Mouse (Mus musculus): ENCODE results near the gene B4galt5. TPM values are rescaled to one million over a fixed set of nuclear protein-coding genes. Genes with fewer than 3 reads are reported as not detected.

Gene B4galt5
- polyA plus RNA-seq, 1 experiment = 70.0 TPM

- no peak overlapping the region for H3ac ChIP-seq (ENCODE audit: control insufficient read depth, insufficient read length)
Measured at GRCm38 (mm10) chr2:167263040-167263810, 85.8 kb downstream of the B4galt5 start.

GRCm38 (mm10) chr2:167262433-167262832 lies 86.5 kb downstream of the B4galt5 start:
- Histone ChIP-seq H3ac (ENCODE audit: control insufficient read depth, insufficient read length) (no peak overlapping the region), H3K36me3 (ENCODE audit: control insufficient read depth, insufficient read depth) (no peaks in the 10 kb centered on the region), H3K4me2 (ENCODE audit: low read depth) (no peak overlapping the region), H3K27me3 (ENCODE audit: control insufficient read depth, insufficient read depth, insufficient read length) (no peaks in the 10 kb centered on the region), H3K4me3 (no peak overlapping the region), H3K79me2 (ENCODE audit: control insufficient read depth, insufficient read depth) (no peaks in the 10 kb centered on the region)
- TF ChIP-seq MYOG (IDR thresholded peaks at IDR 0.05; ENCODE audit: control insufficient read depth in 1 of 3, insufficient read depth in 1 of 3, insufficient read length in 2 of 3, low read depth in 2 of 3) = no peak
- TF ChIP-seq POLR2AphosphoS2 (IDR thresholded peaks at IDR 0.05; ENCODE audit: insufficient read length, low read depth) = no peak
- no peak for TF ChIP-seq USF1 (IDR thresholded peaks at IDR 0.05; ENCODE audit: low read depth)

More at GRCm38 (mm10) chr2:167263040-167263810, 85.8 kb downstream of the B4galt5 start:
- H3K36me3 ChIP-seq (ENCODE audit: control insufficient read depth, insufficient read depth) = no peaks in the 10 kb centered on the region
- TF ChIP-seq MYOD1 (IDR thresholded peaks at IDR 0.05; ENCODE audit: control insufficient read depth in 1 of 3, insufficient read length in 2 of 3, low read depth in 2 of 3) (peak in 1 of 3 experiments; percentile 14), CEBPB (IDR thresholded peaks at IDR 0.05; ENCODE audit: insufficient read depth, poor library complexity, severe bottlenecking) (no peak)
- H3K79me2 ChIP-seq (ENCODE audit: control insufficient read depth, insufficient read depth) = no peaks in the 10 kb centered on the region
- no peaks in the 10 kb centered on the region for H3K27me3 ChIP-seq (ENCODE audit: control insufficient read depth, insufficient read depth, insufficient read length)
- H3K4me2 ChIP-seq (ENCODE audit: low read depth) = peak overlapping the region; percentile 31
- H3K4me3 ChIP-seq = no peak overlapping the region

DNA sequence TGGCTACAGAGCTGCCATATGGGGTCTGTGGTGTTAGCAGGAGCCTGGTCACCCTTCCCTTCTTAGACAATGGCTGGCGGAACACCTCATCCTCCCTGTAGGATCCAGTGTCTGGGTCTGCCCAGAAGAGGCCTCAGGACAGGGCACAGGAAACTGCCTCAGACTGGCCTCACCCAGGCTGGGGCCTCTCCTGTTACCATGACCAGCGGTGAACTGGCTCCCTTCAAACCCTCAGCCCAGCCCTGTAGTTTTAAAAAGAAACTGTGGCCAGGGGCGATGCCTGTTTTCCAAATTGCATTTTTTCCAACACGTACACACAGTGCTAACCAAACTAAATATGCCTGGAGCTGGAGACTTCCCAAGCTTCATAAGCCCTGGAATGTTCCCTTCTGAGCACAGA lies 87.9 kb downstream of the B4galt5 start:
- Histone ChIP-seq H3K79me2 (ENCODE audit: control insufficient read depth, insufficient read depth) (no peaks in the 10 kb centered on the region), H3ac (ENCODE audit: control insufficient read depth, insufficient read length) (no peak overlapping the region), H3K36me3 (ENCODE audit: control insufficient read depth, insufficient read depth) (no peaks in the 10 kb centered on the region), H3K4me2 (ENCODE audit: low read depth) (no peak overlapping the region), H3K27me3 (ENCODE audit: control insufficient read depth, insufficient read depth, insufficient read length) (no peaks in the 10 kb centered on the region), H3K4me3 (no peak overlapping the region)
- no peak for TF ChIP-seq SRF (IDR thresholded peaks at IDR 0.05; ENCODE audit: control insufficient read depth, insufficient read length, low read depth)
- no peak for TF ChIP-seq E2F4 (IDR thresholded peaks at IDR 0.05; ENCODE audit: insufficient read depth)
- TF ChIP-seq TCF3 (IDR thresholded peaks at IDR 0.05; ENCODE audit: insufficient read length, low read depth) = no peak
- no peak for TF ChIP-seq POLR2A (IDR thresholded peaks at IDR 0.05; ENCODE audit: insufficient read length, low read depth)
- TF ChIP-seq POLR2AphosphoS2 (IDR thresholded peaks at IDR 0.05; ENCODE audit: insufficient read length, low read depth) = no peak
- no peak for TF ChIP-seq CEBPB (IDR thresholded peaks at IDR 0.05; ENCODE audit: insufficient read depth, poor library complexity, severe bottlenecking)
- TF ChIP-seq REST (IDR thresholded peaks at IDR 0.05; ENCODE audit: insufficient read depth, insufficient read length) = no peak
- TF ChIP-seq MYOD1 (IDR thresholded peaks at IDR 0.05; ENCODE audit: control insufficient read depth in 1 of 3, insufficient read length in 2 of 3, low read depth in 2 of 3) = no peak
- TF ChIP-seq USF1 (IDR thresholded peaks at IDR 0.05; ENCODE audit: low read depth) = no peak
- no peak for TF ChIP-seq MYOG (IDR thresholded peaks at IDR 0.05; ENCODE audit: control insufficient read depth in 1 of 3, insufficient read depth in 1 of 3, insufficient read length in 2 of 3, low read depth in 2 of 3)
- no peak for TF ChIP-seq MAX (IDR thresholded peaks at IDR 0.05; ENCODE audit: low read depth)
- TF ChIP-seq TCF12 (IDR thresholded peaks at IDR 0.05; ENCODE audit: insufficient read depth, poor library complexity, severe bottlenecking) = no peak

DNA sequence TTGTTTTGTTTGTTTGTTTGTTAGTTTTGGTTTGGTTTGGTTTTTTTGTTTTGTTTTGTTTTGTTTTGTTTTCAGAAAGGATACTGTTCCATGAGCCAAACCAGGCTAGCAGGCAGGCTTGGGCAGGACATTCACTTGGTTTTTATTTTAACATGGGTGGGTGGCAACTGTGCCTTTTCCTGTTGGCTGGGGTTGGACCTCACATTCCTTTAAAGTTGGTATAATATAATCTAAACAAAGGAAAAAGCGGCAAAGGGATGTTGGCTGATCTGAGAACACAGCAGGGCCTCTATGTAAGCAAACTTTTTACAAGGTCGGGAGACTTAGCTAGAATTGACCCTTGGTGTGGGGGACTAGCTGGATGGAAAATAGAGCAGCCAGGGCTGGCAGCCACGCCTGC lies 91.2 kb downstream of the B4galt5 start:
- no peak overlapping the region for H3K4me3 ChIP-seq
- H3ac ChIP-seq (ENCODE audit: control insufficient read depth, insufficient read length) = no peak overlapping the region
- TF ChIP-seq CEBPB (IDR thresholded peaks at IDR 0.05; ENCODE audit: insufficient read depth, poor library complexity, severe bottlenecking) (no peak), TCF12 (IDR thresholded peaks at IDR 0.05; ENCODE audit: insufficient read depth, poor library complexity, severe bottlenecking) (no peak), POLR2AphosphoS2 (IDR thresholded peaks at IDR 0.05; ENCODE audit: insufficient read length, low read depth) (no peak), MYOD1 (IDR thresholded peaks at IDR 0.05; ENCODE audit: control insufficient read depth in 1 of 3, insufficient read length in 2 of 3, low read depth in 2 of 3) (no peak), MAX (IDR thresholded peaks at IDR 0.05; ENCODE audit: low read depth) (no peak), REST (IDR thresholded peaks at IDR 0.05; ENCODE audit: insufficient read depth, insufficient read length) (no peak), TCF3 (IDR thresholded peaks at IDR 0.05; ENCODE audit: insufficient read length, low read depth) (no peak), SRF (IDR thresholded peaks at IDR 0.05; ENCODE audit: control insufficient read depth, insufficient read length, low read depth) (no peak), POLR2A (IDR thresholded peaks at IDR 0.05; ENCODE audit: insufficient read length, low read depth) (no peak), E2F4 (IDR thresholded peaks at IDR 0.05; ENCODE audit: insufficient read depth) (no peak)
- H3K27me3 ChIP-seq (ENCODE audit: control insufficient read depth, insufficient read depth, insufficient read length) = no peaks in the 10 kb centered on the region
- H3K4me2 ChIP-seq (ENCODE audit: low read depth) = no peak overlapping the region
- no peaks in the 10 kb centered on the region for H3K36me3 ChIP-seq (ENCODE audit: control insufficient read depth, insufficient read depth)
- no peaks in the 10 kb centered on the region for H3K79me2 ChIP-seq (ENCODE audit: control insufficient read depth, insufficient read depth)

DNA sequence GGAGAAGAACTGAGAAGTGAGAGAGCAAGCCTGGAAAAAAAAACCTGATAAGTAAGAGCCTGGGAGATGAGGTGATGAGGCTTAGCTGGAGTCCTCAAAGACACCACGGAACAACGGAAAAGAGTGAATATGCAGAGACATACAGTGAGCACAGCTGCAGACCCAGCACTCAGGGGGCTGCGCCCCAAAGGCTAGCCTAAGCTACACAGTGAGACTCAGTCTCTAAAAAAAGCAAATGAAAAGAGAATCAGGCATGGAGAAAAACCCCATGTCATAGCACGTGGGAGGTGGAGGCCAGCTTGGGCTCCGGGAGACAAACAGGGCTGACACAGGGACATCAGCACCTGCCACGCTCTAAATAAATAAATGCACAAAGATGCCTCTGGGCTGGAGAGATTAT lies 94.2 kb downstream of the B4galt5 start:
- H3K36me3 ChIP-seq (ENCODE audit: control insufficient read depth, insufficient read depth) = no peaks in the 10 kb centered on the region
- H3ac ChIP-seq (ENCODE audit: control insufficient read depth, insufficient read length) = no peak overlapping the region
- no peaks in the 10 kb centered on the region for H3K79me2 ChIP-seq (ENCODE audit: control insufficient read depth, insufficient read depth)
- no peaks in the 10 kb centered on the region for H3K27me3 ChIP-seq (ENCODE audit: control insufficient read depth, insufficient read depth, insufficient read length)
- no peak overlapping the region for H3K4me2 ChIP-seq (ENCODE audit: low read depth)
- TF ChIP-seq MYOG (IDR thresholded peaks at IDR 0.05; ENCODE audit: control insufficient read depth in 1 of 3, insufficient read depth in 1 of 3, insufficient read length in 2 of 3, low read depth in 2 of 3) = peak in 2 of 3 experiments; percentile 2 to 43
- TF ChIP-seq CEBPB (IDR thresholded peaks at IDR 0.05; ENCODE audit: insufficient read depth, poor library complexity, severe bottlenecking) = no peak
- TF ChIP-seq E2F4 (IDR thresholded peaks at IDR 0.05; ENCODE audit: insufficient read depth) = no peak
- TF ChIP-seq MYOD1 (IDR thresholded peaks at IDR 0.05; ENCODE audit: control insufficient read depth in 1 of 3, insufficient read length in 2 of 3, low read depth in 2 of 3) = peak in 1 of 3 experiments; percentile 33
- no peak for TF ChIP-seq TCF12 (IDR thresholded peaks at IDR 0.05; ENCODE audit: insufficient read depth, poor library complexity, severe bottlenecking)
- TF ChIP-seq POLR2AphosphoS2 (IDR thresholded peaks at IDR 0.05; ENCODE audit: insufficient read length, low read depth) = no peak
- no peak for TF ChIP-seq SRF (IDR thresholded peaks at IDR 0.05; ENCODE audit: control insufficient read depth, insufficient read length, low read depth)
- TF ChIP-seq REST (IDR thresholded peaks at IDR 0.05; ENCODE audit: insufficient read depth, insufficient read length) = no peak
- no peak overlapping the region for H3K4me3 ChIP-seq

Data from myocyte (in vitro differentiated cells).